Comparison of ENCODE assay signal across 8 mouse cellular contexts in the genomic region with DNA sequence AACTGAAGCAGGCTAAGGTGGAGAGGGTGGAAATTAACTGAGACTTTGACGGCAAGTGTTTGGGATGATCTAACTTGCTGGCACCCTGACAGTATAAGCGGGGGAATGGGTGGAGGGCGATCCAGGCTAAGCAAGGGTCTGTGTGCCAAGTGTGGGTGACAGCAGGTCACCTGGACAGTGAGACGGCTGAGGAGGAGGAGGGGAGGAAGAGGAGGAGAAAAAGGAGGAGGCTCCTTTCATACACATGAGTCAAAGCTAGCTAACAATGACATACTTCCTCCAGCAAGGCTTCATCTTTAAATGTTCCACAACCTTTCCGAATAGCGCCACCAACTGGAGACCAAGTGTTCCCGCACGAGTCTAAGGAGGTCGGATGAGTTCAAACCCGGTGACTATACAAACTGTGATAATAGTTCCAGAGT. TPM values are rescaled to one million over a fixed set of nuclear protein-coding genes. Genes with fewer than 3 reads are reported as not detected.
DNase-seq lines count a peak whose midpoint lies in the region; ATAC-seq and TF ChIP-seq lines count a peak whose summit lies in the region.

No protein-coding gene starts in this region.

- no peaks in the 10 kb centered on the region for H3K27me3 ChIP-seq in midbrain, embryonic 11.5 days (ENCODE audit: control insufficient read depth, insufficient read depth, low read length)
- H3K27me3 ChIP-seq in midbrain, embryonic 16.5 days (ENCODE audit: control insufficient read depth, insufficient read depth, low read depth, low read length), result no peaks in the 10 kb centered on the region
- no peaks in the 10 kb centered on the region for H3K27me3 ChIP-seq in cerebellum, adult 2 months (ENCODE audit: control insufficient read depth, insufficient read depth, low read length)

- H3K4me1 ChIP-seq in midbrain, embryonic 11.5 days (ENCODE audit: control insufficient read depth, insufficient read depth, low read length), result no peaks in the 10 kb centered on the region
- H3K4me1 ChIP-seq in midbrain, embryonic 16.5 days (ENCODE audit: control insufficient read depth, insufficient read depth, low read length), result no peaks in the 10 kb centered on the region
- no peaks in the 10 kb centered on the region for H3K4me1 ChIP-seq in cerebellum, adult 2 months (ENCODE audit: control insufficient read depth, insufficient read depth, low read length)

- no peak overlapping the region for H3K4me2 ChIP-seq in midbrain, embryonic 11.5 days
- no peak overlapping the region for H3K4me2 ChIP-seq in midbrain, embryonic 16.5 days (ENCODE audit: low read length)

- peak; percentile 89 for DNase-seq in midbrain, embryonic 11.5 days (ENCODE audit: low spot score, missing footprints)
- peak; percentile 84 for DNase-seq in MEL-GATA-1-ER (ENCODE audit: extremely low read depth, low read depth)
- DNase-seq in cerebellum, adult 2 months, result peak; percentile 76 to 84
- DNase-seq in heart, adult 9 months (ENCODE audit: low spot score in 2 of 2), result peak; percentile 30 to 44
- peak; percentile 68 for DNase-seq in kidney, postnatal 10 days
- peak; percentile 57 for DNase-seq in thymus, postnatal 14 days

- peak; percentile 62; the same call in 1 of the 2 replicates for TF ChIP-seq POLR2A in cerebellum, adult 2 months (IDR thresholded peaks at IDR 0.05; ENCODE audit: borderline replicate concordance, insufficient read depth, low read length)

- peak; percentile 84 for TF ChIP-seq CTCF in cerebellum, adult 2 months (IDR thresholded peaks at IDR 0.05; ENCODE audit: borderline replicate concordance, insufficient read depth, low read depth, low read length)

- H3K9ac ChIP-seq in midbrain, embryonic 11.5 days (ENCODE audit: low read length), result no peak overlapping the region
- H3K9ac ChIP-seq in midbrain, embryonic 16.5 days (ENCODE audit: low read depth, low read length), result no peak overlapping the region

- H3K4me3 ChIP-seq in midbrain, embryonic 11.5 days (ENCODE audit: low read depth, low read length), result no peak overlapping the region
- H3K4me3 ChIP-seq in midbrain, embryonic 16.5 days (ENCODE audit: low read depth, low read length), result no peak overlapping the region
- peak overlapping the region; percentile 99 for H3K4me3 ChIP-seq in cerebellum, adult 2 months (replicated peaks; ENCODE audit: insufficient read depth, low read depth, low read length)

- H3K36me3 ChIP-seq in midbrain, embryonic 11.5 days (ENCODE audit: control insufficient read depth, insufficient read depth, low read length), result no peaks in the 10 kb centered on the region
- H3K36me3 ChIP-seq in midbrain, embryonic 16.5 days (ENCODE audit: control insufficient read depth, insufficient read depth, low read length), result peaks cover 4% of the 10 kb centered on the region; the same call in 1 of the 2 replicates

- no peak overlapping the region for H3K27ac ChIP-seq in midbrain, embryonic 11.5 days (ENCODE audit: low read depth, low read length)
- no peak overlapping the region for H3K27ac ChIP-seq in midbrain, embryonic 16.5 days (ENCODE audit: low read length)
- peak overlapping the region; percentile 82 for H3K27ac ChIP-seq in cerebellum, adult 2 months (ENCODE audit: insufficient read depth, low read length)

- no peak for ATAC-seq in midbrain, embryonic 11.5 days (ENCODE audit: low FRiP score)
- no peak for ATAC-seq in midbrain, embryonic 16.5 days
- peak; percentile 85 for ATAC-seq in megakaryocyte, adult 5-6 weeks (ENCODE audit: poor library complexity, severe bottlenecking)

- 32% methylated on average over 10 of the region's 10 CpGs for WGBS in midbrain, embryonic 11.5 days
- 34% methylated on average over 10 of the region's 10 CpGs for WGBS in midbrain, embryonic 16.5 days
- 2% methylated on average over 10 of the region's 10 CpGs for WGBS in cerebellum, adult 2 months

- H3K9me3 ChIP-seq in midbrain, embryonic 11.5 days (ENCODE audit: control insufficient read depth, low read length), result no peaks in the 10 kb centered on the region
- H3K9me3 ChIP-seq in midbrain, embryonic 16.5 days (replicated peaks; ENCODE audit: control insufficient read depth, low read length, poor library complexity, severe bottlenecking), result no peaks in the 10 kb centered on the region

RNA-seq across cellular contexts. Expression of a gene that starts 10.3 kb away (rescaled TPM):
- polyA plus RNA-seq in midbrain, embryonic 11.5 days (2014; fragmentation: Nextera tagmentation; extraction: Ambion mirVana), result 20.1 and 21.9 TPM in 2 replicates
- 20.9 and 22.4 TPM in 2 replicates for polyA plus RNA-seq in midbrain, embryonic 16.5 days (2015; fragmentation: Nextera tagmentation; extraction: Ambion mirVana)
- 15.1 and 15.8 TPM in 2 replicates for polyA plus RNA-seq in cerebellum, adult 2 months (2012; rRNA removed)
- total RNA-seq in megakaryocyte, adult 5-6 weeks (2015), result not detected in 2 replicates
- total RNA-seq in megakaryocyte, adult 5-6 weeks (2017), result 0.33 TPM in 1 of 2 replicates, not detected in the other

RNA-seq across cellular contexts. Expression of a gene that starts 13.1 kb away (rescaled TPM):
- polyA plus RNA-seq in midbrain, embryonic 11.5 days (2014; fragmentation: Nextera tagmentation; extraction: Ambion mirVana), result 2.4 TPM in 2 replicates
- 2.7 and 4.1 TPM in 2 replicates for polyA plus RNA-seq in midbrain, embryonic 16.5 days (2015; fragmentation: Nextera tagmentation; extraction: Ambion mirVana)
- 2.1 and 3.1 TPM in 2 replicates for polyA plus RNA-seq in cerebellum, adult 2 months (2012; rRNA removed)
- not detected in 2 replicates for total RNA-seq in megakaryocyte, adult 5-6 weeks (2015)
- not detected in 2 replicates for total RNA-seq in megakaryocyte, adult 5-6 weeks (2017)

RNA-seq across cellular contexts. Expression of a gene that starts 17.1 kb away (rescaled TPM):
- 331 and 348 TPM in 2 replicates for polyA plus RNA-seq in midbrain, embryonic 11.5 days (2014; fragmentation: Nextera tagmentation; extraction: Ambion mirVana)
- polyA plus RNA-seq in midbrain, embryonic 16.5 days (2015; fragmentation: Nextera tagmentation; extraction: Ambion mirVana), result 469 and 489 TPM in 2 replicates
- polyA plus RNA-seq in cerebellum, adult 2 months (2012; rRNA removed), result 373 and 404 TPM in 2 replicates
- total RNA-seq in megakaryocyte, adult 5-6 weeks (2015), result 69.8 and 82.1 TPM in 2 replicates
- total RNA-seq in megakaryocyte, adult 5-6 weeks (2017), result 46.0 and 55.7 TPM in 2 replicates

RNA-seq across cellular contexts. Expression of a gene that starts 46.8 kb away (rescaled TPM):
- 6.8 and 7.2 TPM in 2 replicates for polyA plus RNA-seq in midbrain, embryonic 11.5 days (2014; fragmentation: Nextera tagmentation; extraction: Ambion mirVana)
- 3.8 TPM in 2 replicates for polyA plus RNA-seq in midbrain, embryonic 16.5 days (2015; fragmentation: Nextera tagmentation; extraction: Ambion mirVana)
- 7.2 and 8.6 TPM in 2 replicates for polyA plus RNA-seq in cerebellum, adult 2 months (2012; rRNA removed)
- 1.6 and 2.9 TPM in 2 replicates for total RNA-seq in megakaryocyte, adult 5-6 weeks (2015)
- total RNA-seq in megakaryocyte, adult 5-6 weeks (2017), result 1.4 and 1.8 TPM in 2 replicates

Comparison
In these comparisons a context has a peak if more than half of its experiments do, and no peak if none do; other contexts are left out.
1. DNase-seq: peak in every context shown above with its lines; median percentile 89 in midbrain, embryonic 11.5 days; 84 in MEL-GATA-1-ER; 80 in cerebellum, adult 2 months; 68 in kidney, postnatal 10 days; 57 in thymus, postnatal 14 days; 37 in heart, adult 9 months.